Mouse (Mus musculus): ENCODE data around the gene Sucla2. TPM values are rescaled to one million over a fixed set of nuclear protein-coding genes. Genes with fewer than 3 reads are reported as not detected.

Gene Sucla2
- polyA plus RNA-seq, 1 experiment from 2014 or later, result 139 TPM

- WGBS, result 74% methylated on average over 7 of the region's 7 CpGs
- H3K9me3 ChIP-seq (replicated peaks), result peaks cover 4% of the 10 kb centered on the region; the same call in 1 of the 2 replicates
- H3K4me3 ChIP-seq (replicated peaks), result no peak overlapping the region
- no peaks in the 10 kb centered on the region for H3K4me1 ChIP-seq
- no peaks in the 10 kb centered on the region for H3K36me3 ChIP-seq
- no peak overlapping the region for H3K4me2 ChIP-seq
- no peaks in the 10 kb centered on the region for H3K27me3 ChIP-seq (replicated peaks)
- H3K27ac ChIP-seq (replicated peaks), result no peak overlapping the region
- ATAC-seq (ENCODE audit: low FRiP score), result no peak
- H3K9ac ChIP-seq (replicated peaks), result no peak overlapping the region
Measured at GRCm38 (mm10) chr14:73495753-73496152, 29.4 kb upstream of the Sucla2 start.

- Histone ChIP-seq H3K27ac (replicated peaks) (peak overlapping the region; percentile 72), H3K4me1 (peaks cover 19% of the 10 kb centered on the region), H3K4me2 (no peak overlapping the region), H3K36me3 (no peaks in the 10 kb centered on the region), H3K4me3 (replicated peaks) (no peak overlapping the region), H3K27me3 (replicated peaks) (no peaks in the 10 kb centered on the region), H3K9ac (replicated peaks) (no peak overlapping the region), H3K9me3 (replicated peaks) (no peaks in the 10 kb centered on the region)
- 78% methylated on average over 9 of the region's 9 CpGs for WGBS
- no peak for ATAC-seq (ENCODE audit: low FRiP score)
Measured at GRCm38 (mm10) chr14:73501283-73501682, 23.8 kb upstream of the Sucla2 start.

- Histone ChIP-seq H3K4me2 (no peak overlapping the region), H3K27ac (replicated peaks) (peak overlapping the region; percentile 72), H3K27me3 (replicated peaks) (no peaks in the 10 kb centered on the region), H3K4me1 (peaks cover 19% of the 10 kb centered on the region), H3K9ac (replicated peaks) (no peak overlapping the region), H3K4me3 (replicated peaks) (no peak overlapping the region), H3K36me3 (no peaks in the 10 kb centered on the region), H3K9me3 (replicated peaks) (no peaks in the 10 kb centered on the region)
- no peak for ATAC-seq (ENCODE audit: low FRiP score)
- WGBS, result 64% methylated on average over 6 of the region's 6 CpGs
Measured at GRCm38 (mm10) chr14:73501721-73502120, 23.4 kb upstream of the Sucla2 start.

GRCm38 (mm10) chr14:73502591-73503184, 22.4 kb upstream of the Sucla2 start:
- no peaks in the 10 kb centered on the region for H3K27me3 ChIP-seq (replicated peaks)
- no peaks in the 10 kb centered on the region for H3K9me3 ChIP-seq (replicated peaks)
- peak; percentile 78 for ATAC-seq (ENCODE audit: low FRiP score)
- no peak overlapping the region for H3K9ac ChIP-seq (replicated peaks)
- H3K4me2 ChIP-seq, result no peak overlapping the region
- H3K4me1 ChIP-seq, result peaks cover 19% of the 10 kb centered on the region
- H3K27ac ChIP-seq (replicated peaks), result peak overlapping the region; percentile 72
- 22% methylated on average over 7 of the region's 7 CpGs for WGBS
- no peaks in the 10 kb centered on the region for H3K36me3 ChIP-seq
- H3K4me3 ChIP-seq (replicated peaks), result no peak overlapping the region

GRCm38 (mm10) chr14:73503237-73503933, 21.7 kb upstream of the Sucla2 start:
- no peak overlapping the region for H3K4me3 ChIP-seq (replicated peaks)
- H3K36me3 ChIP-seq, result no peaks in the 10 kb centered on the region
- H3K9me3 ChIP-seq (replicated peaks), result no peaks in the 10 kb centered on the region
- ATAC-seq (ENCODE audit: low FRiP score), result no peak
- no peak overlapping the region for H3K9ac ChIP-seq (replicated peaks)
- WGBS, result 45% methylated on average over 13 of the region's 13 CpGs
- H3K4me1 ChIP-seq, result peaks cover 19% of the 10 kb centered on the region
- H3K27ac ChIP-seq (replicated peaks), result peak overlapping the region; percentile 72
- no peak overlapping the region for H3K4me2 ChIP-seq
- no peaks in the 10 kb centered on the region for H3K27me3 ChIP-seq (replicated peaks)

- Histone ChIP-seq H3K4me2 (no peak overlapping the region), H3K36me3 (no peaks in the 10 kb centered on the region), H3K9me3 (replicated peaks) (no peaks in the 10 kb centered on the region), H3K4me3 (replicated peaks) (no peak overlapping the region), H3K9ac (replicated peaks) (no peak overlapping the region), H3K27ac (replicated peaks) (no peak overlapping the region), H3K27me3 (replicated peaks) (no peaks in the 10 kb centered on the region), H3K4me1 (peaks cover 29% of the 10 kb centered on the region)
- 61% methylated on average over 8 of the region's 8 CpGs for WGBS
- no peak for ATAC-seq (ENCODE audit: low FRiP score)
Measured at GRCm38 (mm10) chr14:73506283-73506682, 18.8 kb upstream of the Sucla2 start.

GRCm38 (mm10) chr14:73507200-73507599, 17.9 kb upstream of the Sucla2 start:
- Histone ChIP-seq H3K9me3 (replicated peaks) (no peaks in the 10 kb centered on the region), H3K27me3 (replicated peaks) (no peaks in the 10 kb centered on the region), H3K4me2 (no peak overlapping the region), H3K36me3 (no peaks in the 10 kb centered on the region; the same call in 1 of the 2 replicates), H3K9ac (replicated peaks) (no peak overlapping the region), H3K4me1 (peaks cover 31% of the 10 kb centered on the region), H3K27ac (replicated peaks) (no peak overlapping the region), H3K4me3 (replicated peaks) (no peak overlapping the region)
- no peak for ATAC-seq (ENCODE audit: low FRiP score)
- 93% methylated on average over 15 of the region's 15 CpGs for WGBS

- no peak overlapping the region for H3K4me2 ChIP-seq
- no peak overlapping the region for H3K27ac ChIP-seq (replicated peaks)
- no peaks in the 10 kb centered on the region for H3K27me3 ChIP-seq (replicated peaks)
- 83% methylated on average over 11 of the region's 11 CpGs for WGBS
- H3K4me3 ChIP-seq (replicated peaks), result no peak overlapping the region
- ATAC-seq (ENCODE audit: low FRiP score), result no peak
- H3K9ac ChIP-seq (replicated peaks), result no peak overlapping the region
- H3K36me3 ChIP-seq, result peaks cover 2% of the 10 kb centered on the region
- no peaks in the 10 kb centered on the region for H3K9me3 ChIP-seq (replicated peaks)
- peaks cover 30% of the 10 kb centered on the region for H3K4me1 ChIP-seq
Measured at GRCm38 (mm10) chr14:73507702-73508376, 17.3 kb upstream of the Sucla2 start.

- H3K4me1 ChIP-seq, result peaks cover 25% of the 10 kb centered on the region
- peaks cover 7% of the 10 kb centered on the region for H3K36me3 ChIP-seq
- no peak overlapping the region for H3K4me2 ChIP-seq
- no peak for ATAC-seq (ENCODE audit: low FRiP score)
- 98% methylated on average over 6 of the region's 6 CpGs for WGBS
- H3K9me3 ChIP-seq (replicated peaks), result no peaks in the 10 kb centered on the region
- no peak overlapping the region for H3K27ac ChIP-seq (replicated peaks)
- H3K4me3 ChIP-seq (replicated peaks), result no peak overlapping the region
- no peak overlapping the region for H3K9ac ChIP-seq (replicated peaks)
- no peaks in the 10 kb centered on the region for H3K27me3 ChIP-seq (replicated peaks)
Measured at GRCm38 (mm10) chr14:73508630-73509395, 16.3 kb upstream of the Sucla2 start.

- Histone ChIP-seq H3K27ac (replicated peaks) (peak within 1 kb of the TSS; percentile 67; the same call in 1 of the 2 replicates), H3K9me3 (replicated peaks) (no peaks in the 10 kb centered on the region), H3K36me3 (peaks cover 13% of the 10 kb centered on the region), H3K4me2 (peak within 1 kb of the TSS; percentile 90), H3K4me1 (peaks cover 25% of the 10 kb centered on the region), H3K4me3 (replicated peaks) (peak within 1 kb of the TSS; percentile 65), H3K27me3 (replicated peaks) (no peaks in the 10 kb centered on the region), H3K9ac (replicated peaks) (peak within 1 kb of the TSS; percentile 84)
- ATAC-seq (ENCODE audit: low FRiP score), result peak; percentile 97
- under 1% methylated on average over 41 of the region's 41 CpGs for WGBS
Measured at GRCm38 (mm10) chr14:73509765-73510423, 15.2 kb upstream of the Sucla2 start, which contains the start of gene Med4. Gene Med4 (plus strand): TSS chr14:73510025.

- WGBS, result 82% methylated on average over 3 of the region's 3 CpGs
Measured at GRCm38 (mm10) chr14:73524136-73524535, 983 bp upstream of the Sucla2 start.

More at GRCm38 (mm10) chr14:73524136-73524535, 983 bp upstream of the Sucla2 start:
- Histone ChIP-seq H3K4me3 (replicated peaks) (no peak overlapping the region), H3K27me3 (replicated peaks) (peaks cover 4% of the 10 kb centered on the region; the same call in 1 of the 2 replicates), H3K9ac (replicated peaks) (no peak overlapping the region), H3K4me2 (peak overlapping the region; percentile 46), H3K27ac (replicated peaks) (no peak overlapping the region), H3K36me3 (no peaks in the 10 kb centered on the region), H3K4me1 (0 out of 2 replicates have a peak, but pooled peaks cover 2% of the 10 kb centered on the region), H3K9me3 (replicated peaks) (no peaks in the 10 kb centered on the region)
- no peak for ATAC-seq (ENCODE audit: low FRiP score)

Measured in neural tube, embryonic 15.5 days (tissue).